Mouse (Mus musculus) MEL (cell line): ENCODE measurements around the gene Nr6a1. TPM values are rescaled to one million over a fixed set of nuclear protein-coding genes. Genes with fewer than 3 reads are reported as not detected.

Experiments used
- DNase-seq: peaks from one replicate; pipeline ENCODE4 v3.0.0; 2011; ENCODE audit warnings: low read depth, low spot score
- H3K27ac ChIP-seq: 2 replicates; pipeline ENCODE4 v1.5.1; 2012; ENCODE audit warnings: low read depth, mild to moderate bottlenecking, control low read depth, low read length, moderate library complexity; ENCODE audit not compliant: control insufficient read depth
- H3K27me3 ChIP-seq, 2 experiments: fragments of 150-350 bp in 1 of 2; sonication (generic) in 1 of 2; 2 replicates each; pipeline ENCODE4 v1.6.1; 2012; ENCODE audit warnings: low read length in 2 of 2, mild to moderate bottlenecking in 2 of 2, improper control_type of control experiment in 1 of 2, moderate library complexity in 1 of 2; ENCODE audit not compliant: insufficient read depth in 2 of 2, control insufficient read depth in 1 of 2
- H3K36me3 ChIP-seq, 2 experiments: 2 replicates each; pipeline ENCODE4 v1.6.1; 2012 to 2014; ENCODE audit warnings: low read length in 2 of 2, improper control_type of control experiment in 1 of 2, inconsistent platforms in 1 of 2, mild to moderate bottlenecking in 1 of 2; ENCODE audit not compliant: insufficient read depth in 2 of 2, control insufficient read depth in 1 of 2
- H3K4me1 ChIP-seq, 2 experiments: fragments of 150-350 bp in 1 of 2; sonication (generic) in 1 of 2; 2 replicates each; pipeline ENCODE4 v1.6.1; 2012; ENCODE audit warnings: low read length in 2 of 2, improper control_type of control experiment in 1 of 2, mild to moderate bottlenecking in 1 of 2; ENCODE audit not compliant: insufficient read depth in 2 of 2, control insufficient read depth in 1 of 2
- H3K4me3 ChIP-seq, 2 experiments: fragments of 150-350 bp in 1 of 2; sonication (generic) in 1 of 2; 2 replicates each; pipeline ENCODE4 v1.5.1; 2012; ENCODE audit warnings: low read depth in 2 of 2, low read length in 2 of 2, mild to moderate bottlenecking in 2 of 2, moderate library complexity in 2 of 2, control low read depth in 1 of 2, improper control_type of control experiment in 1 of 2; ENCODE audit not compliant: control insufficient read depth in 1 of 2, insufficient read depth in 1 of 2
- H3K79me2 ChIP-seq: 2 replicates; pipeline ENCODE4 v1.6.1; 2012; ENCODE audit warnings: mild to moderate bottlenecking, low read length, moderate library complexity; ENCODE audit not compliant: control insufficient read depth, poor library complexity, insufficient read depth
- H3K9ac ChIP-seq: 2 replicates; pipeline ENCODE4 v1.6.1; 2012; ENCODE audit warnings: low read depth, mild to moderate bottlenecking, control low read depth, low read length, moderate library complexity; ENCODE audit not compliant: control insufficient read depth, poor library complexity, severe bottlenecking
- H3K9me3 ChIP-seq: fragments of 150-350 bp; sonication (generic); replicated peaks from 2 replicates; pipeline ENCODE4 v1.6.1; 2012; ENCODE audit warnings: mild to moderate bottlenecking, low read length, improper control_type of control experiment, moderate library complexity; ENCODE audit not compliant: insufficient read depth
- BHLHE40 ChIP-seq: IDR thresholded peaks from 2 replicates; pipeline ENCODE4 v1.6.1; 2012; ENCODE audit warnings: low read depth, mild to moderate bottlenecking, inconsistent platforms, low read length, improper control_type of control experiment, borderline replicate concordance
- CHD1 ChIP-seq: IDR thresholded peaks from 2 replicates; pipeline ENCODE4 v1.6.1; 2012; ENCODE audit warnings: low read depth, mild to moderate bottlenecking, inconsistent platforms, low read length, improper control_type of control experiment
- CHD2 ChIP-seq: IDR thresholded peaks from 2 replicates; pipeline ENCODE4 v1.6.1; 2011; ENCODE audit warnings: low read length, improper control_type of control experiment
- CTCF ChIP-seq, 3 experiments: IDR thresholded peaks in 2 of 3; conservative IDR thresholded peaks in 1 of 3; 2 replicates each; pipeline ENCODE4 v1.5.1; 2011 to 2012; ENCODE audit warnings: low read length in 3 of 3, low read depth in 2 of 3, mild to moderate bottlenecking in 2 of 3, improper control_type of control experiment in 1 of 3, inconsistent platforms in 1 of 3, mixed read lengths in 1 of 3, moderate library complexity in 1 of 3; ENCODE audit not compliant: control insufficient read depth in 1 of 3, insufficient read depth in 1 of 3, poor library complexity in 1 of 3, severe bottlenecking in 1 of 3
- ELF1 ChIP-seq: IDR thresholded peaks from 2 replicates; pipeline ENCODE4 v1.6.1; 2014; ENCODE audit warnings: low read depth, mild to moderate bottlenecking, inconsistent platforms, low read length, improper control_type of control experiment, moderate library complexity
- GATA1 ChIP-seq: IDR thresholded peaks from 2 replicates; pipeline ENCODE4 v1.6.1; 2011; ENCODE audit warnings: low read depth, low read length, improper control_type of control experiment
- MAFK ChIP-seq: IDR thresholded peaks from 2 replicates; pipeline ENCODE4 v1.6.1; 2011; ENCODE audit warnings: low read depth, mild to moderate bottlenecking, low read length, improper control_type of control experiment, borderline replicate concordance
- MAX ChIP-seq: IDR thresholded peaks from 2 replicates; pipeline ENCODE4 v1.6.1; 2011; ENCODE audit warnings: low read length, improper control_type of control experiment
- MEF2A ChIP-seq: IDR thresholded peaks from 2 replicates; pipeline ENCODE4 v1.6.1; 2014; ENCODE audit warnings: low read depth, mild to moderate bottlenecking, inconsistent platforms, low read length, improper control_type of control experiment; ENCODE audit not compliant: poor library complexity, insufficient replicate concordance, severe bottlenecking; ENCODE audit errors: extremely low read depth
- MXI1 ChIP-seq: IDR thresholded peaks from 2 replicates; pipeline ENCODE4 v1.6.1; 2011; ENCODE audit warnings: mild to moderate bottlenecking, low read depth, low read length, improper control_type of control experiment
- NELFE ChIP-seq: IDR thresholded peaks from 2 replicates; pipeline ENCODE4 v1.6.1; 2011; ENCODE audit warnings: low read depth, low read length, improper control_type of control experiment
- NRF1 ChIP-seq: IDR thresholded peaks from 2 replicates; pipeline ENCODE4 v1.6.1; 2014; ENCODE audit warnings: low read depth, mild to moderate bottlenecking, inconsistent platforms, low read length, improper control_type of control experiment, moderate library complexity; ENCODE audit not compliant: poor library complexity, insufficient read depth, severe bottlenecking
- POLR2A ChIP-seq, 2 experiments: IDR thresholded peaks; 2 replicates each; pipeline ENCODE4 v1.6.1; 2011 to 2012; ENCODE audit warnings: low read length in 2 of 2, mild to moderate bottlenecking in 2 of 2, control low read depth in 1 of 2, improper control_type of control experiment in 1 of 2, low read depth in 1 of 2, moderate library complexity in 1 of 2; ENCODE audit not compliant: control insufficient read depth in 1 of 2, insufficient read depth in 1 of 2, poor library complexity in 1 of 2
- POLR2AphosphoS2 ChIP-seq: IDR thresholded peaks from 2 replicates; pipeline ENCODE4 v1.6.1; 2011; ENCODE audit warnings: low read length, improper control_type of control experiment
- RAD21 ChIP-seq: IDR thresholded peaks from 2 replicates; pipeline ENCODE4 v1.6.1; 2011; ENCODE audit warnings: mild to moderate bottlenecking, low read depth, low read length, improper control_type of control experiment
- RCOR1 ChIP-seq: IDR thresholded peaks from 2 replicates; pipeline ENCODE4 v1.6.1; 2012; ENCODE audit warnings: low read depth, mild to moderate bottlenecking, inconsistent platforms, low read length, improper control_type of control experiment
- TAL1 ChIP-seq: IDR thresholded peaks from 2 replicates; pipeline ENCODE4 v1.6.1; 2012; ENCODE audit warnings: mild to moderate bottlenecking, inconsistent platforms, low read length, moderate library complexity, mixed read lengths
- TCF12 ChIP-seq: IDR thresholded peaks from 2 replicates; pipeline ENCODE4 v1.6.1; 2014; ENCODE audit warnings: low read depth, mild to moderate bottlenecking, inconsistent platforms, low read length, improper control_type of control experiment, moderate library complexity
- USF1 ChIP-seq: IDR thresholded peaks from 2 replicates; pipeline ENCODE4 v1.6.1; 2014; ENCODE audit warnings: low read depth, mild to moderate bottlenecking, inconsistent platforms, low read length, improper control_type of control experiment, moderate library complexity
- USF2 ChIP-seq, 2 experiments: IDR thresholded peaks; 2 replicates each; pipeline ENCODE4 v1.6.1; 2011 to 2012; ENCODE audit warnings: improper control_type of control experiment in 2 of 2, low read length in 2 of 2, borderline replicate concordance in 1 of 2, inconsistent platforms in 1 of 2, low read depth in 1 of 2, mild to moderate bottlenecking in 1 of 2; ENCODE audit not compliant: insufficient read depth in 1 of 2
- ZKSCAN1 ChIP-seq: IDR thresholded peaks from 2 replicates; pipeline ENCODE4 v1.6.1; 2012; ENCODE audit warnings: low read depth, mild to moderate bottlenecking, inconsistent platforms, low read length, improper control_type of control experiment, moderate library complexity
- polyA plus RNA-seq, 2 experiments: library from polyadenylated mRNA; stranded (reverse) in 1 of 2; unstranded in 1 of 2; fragments of >175 nt in 1 of 2; fragments of >200 nt in 1 of 2; gene quantifications; 2 replicates each; pipeline versions ENCODE4 v1.2.1 to v1.2.4; 2012; ENCODE audit warnings: low replicate concordance in 2 of 2, low read depth in 1 of 2; ENCODE audit not compliant: insufficient read length in 2 of 2, insufficient read depth in 1 of 2, missing spikeins in 1 of 2
- total RNA-seq: library from RNA; depleted of rRNA; stranded (reverse); fragments of 300-350 nt; gene quantifications from 2 replicates; pipeline ENCODE4 v1.2.3, GENCODE M21; 2012

The Nr6a1 gene
- total and polyA plus RNA-seq, 3 experiments, result 5.0 to 22.8 (median 10.2) TPM

DNA sequence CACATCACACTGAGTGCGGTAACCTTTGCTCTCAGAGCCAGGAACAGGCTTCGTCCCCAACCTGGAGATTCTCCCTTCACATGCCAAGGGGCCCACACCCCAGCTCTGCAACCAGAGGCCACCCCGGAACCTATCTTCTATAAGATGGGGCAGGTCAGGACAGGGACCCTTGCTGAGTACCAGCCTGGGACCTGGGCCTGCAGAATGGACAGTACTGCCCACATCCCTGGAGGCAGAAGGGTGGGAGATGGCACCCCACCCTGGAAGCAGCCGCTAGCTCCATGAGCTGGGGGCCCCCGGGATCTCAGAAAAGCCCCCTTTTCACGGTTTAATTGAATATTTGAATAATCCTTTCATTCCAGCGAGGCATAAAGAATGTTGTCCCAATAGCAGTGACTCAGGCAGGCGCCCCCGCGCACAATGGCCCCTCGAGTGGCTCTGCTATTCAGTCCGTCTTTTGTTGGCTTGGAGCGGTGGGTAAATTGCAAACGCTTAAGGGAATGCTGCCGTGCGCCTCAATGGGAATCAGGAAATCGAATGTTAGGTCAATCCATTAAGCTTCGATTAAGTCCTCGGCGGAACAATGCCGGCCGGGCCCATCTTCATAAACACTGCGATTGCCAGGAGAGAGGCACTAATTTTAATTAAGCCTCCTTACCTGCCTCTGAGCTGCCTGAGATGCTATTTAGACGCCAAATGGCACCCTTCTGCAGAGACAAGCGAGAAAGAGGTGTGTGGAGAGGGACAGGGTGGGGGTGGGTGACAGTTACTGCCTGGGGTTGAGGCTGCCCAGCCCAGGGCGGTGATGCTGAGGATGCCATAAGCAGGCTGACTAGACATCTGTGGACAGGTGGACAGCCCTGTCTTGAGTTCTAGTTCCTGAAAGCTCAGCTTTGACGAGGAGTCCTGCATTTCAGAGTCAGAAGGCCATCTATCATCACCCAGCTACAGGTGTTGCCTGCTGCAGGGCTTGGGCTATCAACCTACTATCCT lies 230.1 kb downstream of the Nr6a1 start:
- no peaks in the 10 kb centered on the region for H3K9me3 ChIP-seq
- H3K27me3 ChIP-seq, result 0 out of 4 replicates have a peak, but pooled peaks cover 0 to 3% of the 10 kb centered on the region in 2 experiments
- TF ChIP-seq NELFE (no peak), RCOR1 (no peak), CTCF (IDR thresholded peaks at IDR 0.05 in 2 of 3, conservative IDR thresholded peaks at IDR 0.05 in 1 of 3; ENCODE audit: control insufficient read depth in 1 of 3, insufficient read depth in 1 of 3, low read depth in 2 of 3, low read length in 3 of 3, poor library complexity in 1 of 3, severe bottlenecking in 1 of 3) (no peak), NRF1 (no peak), MXI1 (no peak), USF1 (no peak), ELF1 (no peak), BHLHE40 (no peak), CHD1 (no peak), POLR2AphosphoS2 (no peak), USF2 (IDR thresholded peaks at IDR 0.05; ENCODE audit: borderline replicate concordance in 1 of 2, insufficient read depth in 1 of 2, low read depth in 1 of 2, low read length in 2 of 2) (no peak), TAL1 (no peak), GATA1 (no peak)

DNA sequence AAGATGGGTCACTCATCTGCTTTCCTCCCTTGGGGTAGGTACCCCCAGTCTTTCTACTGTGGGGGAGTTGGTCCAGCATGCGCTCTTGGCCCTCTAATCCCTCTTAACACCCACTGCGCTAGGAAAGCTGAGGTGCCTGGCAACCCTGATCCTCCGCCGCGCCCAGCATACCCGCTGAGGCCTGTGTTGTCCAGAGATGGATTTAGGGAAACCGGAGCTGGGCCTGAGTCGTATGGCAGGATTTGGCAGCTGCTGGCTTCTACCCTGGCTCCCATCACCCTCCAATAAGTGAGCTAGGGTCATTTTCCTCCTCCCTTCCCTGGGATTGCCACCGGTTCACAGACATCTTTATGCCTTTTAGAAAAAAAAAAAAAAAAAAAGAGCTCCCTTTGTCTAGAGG lies 231.7 kb downstream of the Nr6a1 start:
- no peak overlapping the region for H3K27ac ChIP-seq
- TF ChIP-seq RAD21, result no peak
- TF ChIP-seq CTCF (IDR thresholded peaks at IDR 0.05 in 2 of 3, conservative IDR thresholded peaks at IDR 0.05 in 1 of 3; ENCODE audit: control insufficient read depth in 1 of 3, insufficient read depth in 1 of 3, low read depth in 2 of 3, low read length in 3 of 3, poor library complexity in 1 of 3, severe bottlenecking in 1 of 3), result no peak
- TF ChIP-seq TAL1, result no peak
- no peak for TF ChIP-seq CHD2
- TF ChIP-seq MEF2A, result no peak
- TF ChIP-seq MAFK, result no peak
- no peak for TF ChIP-seq TCF12
- TF ChIP-seq ZKSCAN1, result no peak
- TF ChIP-seq RCOR1, result no peak
- TF ChIP-seq USF1, result no peak
- TF ChIP-seq MAX, result no peak
- TF ChIP-seq CHD1, result no peak
- no peak for TF ChIP-seq POLR2A (IDR thresholded peaks at IDR 0.05; ENCODE audit: control insufficient read depth in 1 of 2, insufficient read depth in 1 of 2, low read depth in 1 of 2, low read length in 2 of 2, poor library complexity in 1 of 2)
- TF ChIP-seq, all 39 proteins: peak for 0
- Histone ChIP-seq H3K4me1 (no peaks in the 10 kb centered on the region; a peak in 1 of 4 replicates), H3K4me3 (no peak overlapping the region), H3K36me3 (no peaks in the 10 kb centered on the region), H3K79me2 (no peaks in the 10 kb centered on the region), H3K27me3 (0 out of 4 replicates have a peak, but pooled peaks cover 0 to 3% of the 10 kb centered on the region in 2 experiments), H3K9me3 (no peaks in the 10 kb centered on the region), H3K9ac (no peak overlapping the region)
- no peak for DNase-seq

More for the DNA sequence above, 230.1 kb downstream of the Nr6a1 start:
- Histone ChIP-seq H3K36me3 (no peaks in the 10 kb centered on the region), H3K79me2 (no peaks in the 10 kb centered on the region), H3K4me1 (no peaks in the 10 kb centered on the region; a peak in 1 of 4 replicates), H3K27ac (no peak overlapping the region), H3K9ac (no peak overlapping the region), H3K4me3 (no peak overlapping the region)
- DNase-seq, result no peak
